In genomic region chr17:15527811-15528136, GRCm38 (mm10) we compare ENCODE assay signal across 8 mouse cellular contexts. TPM values are rescaled to one million over a fixed set of nuclear protein-coding genes. Genes with fewer than 3 reads are reported as not detected.
DNase-seq lines count a peak whose midpoint lies in the region; ATAC-seq and TF ChIP-seq lines count a peak whose summit lies in the region.

No protein-coding gene starts in this region.

- H3K9me3 ChIP-seq in kidney, postnatal 0 days (replicated peaks; ENCODE audit: low read length), result no peaks in the 10 kb centered on the region
- no peaks in the 10 kb centered on the region for H3K9me3 ChIP-seq in embryonic facial prominence, embryonic 12.5 days
- no peaks in the 10 kb centered on the region for H3K9me3 ChIP-seq in intestine, embryonic 14.5 days (ENCODE audit: control insufficient read depth, low read length)
- H3K9me3 ChIP-seq in midbrain, postnatal 0 days (ENCODE audit: low read length), result no peaks in the 10 kb centered on the region

- H3K27ac ChIP-seq in kidney, postnatal 0 days, result peak overlapping the region; percentile 85; the same call in 1 of the 2 replicates
- H3K27ac ChIP-seq in embryonic facial prominence, embryonic 12.5 days, result peak overlapping the region; percentile 85; the same call in 1 of the 2 replicates
- no peak overlapping the region for H3K27ac ChIP-seq in intestine, embryonic 14.5 days (ENCODE audit: low read depth)
- no peak overlapping the region for H3K27ac ChIP-seq in midbrain, postnatal 0 days (ENCODE audit: low read depth, low read length)

- WGBS in kidney, postnatal 0 days, result 49% methylated on average over 3 of the region's 3 CpGs
- WGBS in embryonic facial prominence, embryonic 12.5 days, result 55% methylated on average over 3 of the region's 3 CpGs
- 46% methylated on average over 3 of the region's 3 CpGs for WGBS in intestine, embryonic 14.5 days
- 57% methylated on average over 3 of the region's 3 CpGs for WGBS in midbrain, postnatal 0 days

- H3K4me3 ChIP-seq in kidney, postnatal 0 days (replicated peaks; ENCODE audit: low read depth, low read length), result peak overlapping the region; percentile 79
- peak overlapping the region; percentile 78 for H3K4me3 ChIP-seq in embryonic facial prominence, embryonic 12.5 days
- peak overlapping the region; percentile 82 for H3K4me3 ChIP-seq in intestine, embryonic 14.5 days (ENCODE audit: low read depth, low read length)
- H3K4me3 ChIP-seq in midbrain, postnatal 0 days (ENCODE audit: low read depth, low read length), result peak overlapping the region; percentile 88

- DNase-seq in kidney, postnatal 0 days (ENCODE audit: low spot score), result peak; percentile 21
- no peak for DNase-seq in kidney, adult 8-10 months
- no peak for DNase-seq in intestine, embryonic 14.5 days (ENCODE audit: low spot score)
- DNase-seq in midbrain, postnatal 0 days (ENCODE audit: low spot score), result no peak
- DNase-seq in thymus, postnatal 25 days, result no peak
- no peak for DNase-seq in spleen, postnatal 10 days (ENCODE audit: low spot score in 2 of 2)
- no peak for DNase-seq in layer of hippocampus, postnatal 10 days (ENCODE audit: low spot score in 2 of 2)

- no peak for TF ChIP-seq CTCF in kidney, postnatal 0 days (IDR thresholded peaks at IDR 0.05; ENCODE audit: low read depth)
- no peak for TF ChIP-seq CTCF in midbrain, postnatal 0 days (IDR thresholded peaks at IDR 0.05)

- H3K4me1 ChIP-seq in kidney, postnatal 0 days (replicated peaks; ENCODE audit: insufficient read depth, low read length), result peaks cover 5% of the 10 kb centered on the region
- H3K4me1 ChIP-seq in embryonic facial prominence, embryonic 12.5 days, result peaks cover 15% of the 10 kb centered on the region
- H3K4me1 ChIP-seq in intestine, embryonic 14.5 days (replicated peaks; ENCODE audit: control insufficient read depth, insufficient read depth, low read length), result peaks cover 9% of the 10 kb centered on the region; the same call in 1 of the 2 replicates
- peaks cover 4% of the 10 kb centered on the region; the same call in 1 of the 2 replicates for H3K4me1 ChIP-seq in midbrain, postnatal 0 days (ENCODE audit: insufficient read depth, low read length)

- peak overlapping the region; percentile 95 for H3K4me2 ChIP-seq in kidney, postnatal 0 days (ENCODE audit: low read length)
- H3K4me2 ChIP-seq in embryonic facial prominence, embryonic 12.5 days (replicated peaks), result peak overlapping the region; percentile 69
- peak overlapping the region; percentile 71 for H3K4me2 ChIP-seq in intestine, embryonic 14.5 days (ENCODE audit: low read length)
- H3K4me2 ChIP-seq in midbrain, postnatal 0 days (ENCODE audit: low read depth, low read length, poor library complexity, severe bottlenecking), result peak overlapping the region; percentile 80

- no peaks in the 10 kb centered on the region for H3K27me3 ChIP-seq in kidney, postnatal 0 days (ENCODE audit: insufficient read depth, low read length)
- H3K27me3 ChIP-seq in embryonic facial prominence, embryonic 12.5 days, result no peaks in the 10 kb centered on the region
- no peaks in the 10 kb centered on the region for H3K27me3 ChIP-seq in intestine, embryonic 14.5 days (replicated peaks; ENCODE audit: control insufficient read depth, insufficient read depth, low read length)
- H3K27me3 ChIP-seq in midbrain, postnatal 0 days (ENCODE audit: insufficient read depth, low read length), result no peaks in the 10 kb centered on the region

- peak overlapping the region; percentile 78; the same call in 1 of the 2 replicates for H3K9ac ChIP-seq in kidney, postnatal 0 days (ENCODE audit: low read depth, low read length)
- H3K9ac ChIP-seq in embryonic facial prominence, embryonic 12.5 days, result peak overlapping the region; percentile 78; the same call in 1 of the 2 replicates
- peak overlapping the region; percentile 72 for H3K9ac ChIP-seq in intestine, embryonic 14.5 days (ENCODE audit: low read length)
- peak overlapping the region; percentile 79; the same call in 1 of the 2 replicates for H3K9ac ChIP-seq in midbrain, postnatal 0 days (replicated peaks; ENCODE audit: low read length, poor library complexity, severe bottlenecking)

- ATAC-seq in kidney, postnatal 0 days (replicated peaks; ENCODE audit: low FRiP score, low read depth), result no peak
- ATAC-seq in embryonic facial prominence, embryonic 12.5 days (ENCODE audit: insufficient number of reproducible peaks, insufficient read depth, low FRiP score, low TSS enrichment), result no peak
- ATAC-seq in intestine, embryonic 14.5 days (replicated peaks; ENCODE audit: low FRiP score, low TSS enrichment, low read depth), result no peak
- no peak for ATAC-seq in midbrain, postnatal 0 days (ENCODE audit: low FRiP score)

- 0 out of 2 replicates have a peak, but pooled peaks cover 9% of the 10 kb centered on the region for H3K36me3 ChIP-seq in kidney, postnatal 0 days (ENCODE audit: insufficient read depth, low read length)
- peaks cover 9% of the 10 kb centered on the region for H3K36me3 ChIP-seq in embryonic facial prominence, embryonic 12.5 days
- peaks cover 30% of the 10 kb centered on the region for H3K36me3 ChIP-seq in intestine, embryonic 14.5 days (ENCODE audit: control insufficient read depth, insufficient read depth, low read length)
- peaks cover 6% of the 10 kb centered on the region; the same call in 1 of the 2 replicates for H3K36me3 ChIP-seq in midbrain, postnatal 0 days (ENCODE audit: insufficient read depth, low read length)

RNA-seq across cellular contexts. Expression of gene Pdcd2, which starts 0.7 kb away (rescaled TPM):
- polyA plus RNA-seq in kidney, postnatal 0 days (2015; fragmentation: Nextera tagmentation; extraction: Ambion mirVana), result 49.5 and 57.5 TPM in 2 replicates
- 47.1 and 52.7 TPM in 2 replicates for polyA plus RNA-seq in embryonic facial prominence, embryonic 12.5 days (2016; fragmentation: Nextera tagmentation; extraction: Ambion mirVana)
- 42.9 and 48.6 TPM in 2 replicates for polyA plus RNA-seq in intestine, embryonic 14.5 days (2014; fragmentation: Nextera tagmentation; extraction: Ambion mirVana)
- total RNA-seq in midbrain, postnatal 0 days (2014; rRNA removed), result 48.9 and 53.6 TPM in 2 replicates
- 48.1 and 49.9 TPM in 2 replicates for polyA plus RNA-seq in midbrain, postnatal 0 days (2015; fragmentation: Nextera tagmentation; extraction: Ambion mirVana)
- total RNA-seq in layer of hippocampus, postnatal 10 days (2021), result 10 to 100 TPM; 21.2 to 24.8 TPM

RNA-seq across cellular contexts. Expression of gene Tbp, which starts 28.1 kb away (rescaled TPM):
- polyA plus RNA-seq in kidney, postnatal 0 days (2015; fragmentation: Nextera tagmentation; extraction: Ambion mirVana), result 39.7 and 41.0 TPM in 2 replicates
- 50.9 and 53.9 TPM in 2 replicates for polyA plus RNA-seq in embryonic facial prominence, embryonic 12.5 days (2016; fragmentation: Nextera tagmentation; extraction: Ambion mirVana)
- 52.4 and 56.8 TPM in 2 replicates for polyA plus RNA-seq in intestine, embryonic 14.5 days (2014; fragmentation: Nextera tagmentation; extraction: Ambion mirVana)
- 43.5 and 50.4 TPM in 2 replicates for total RNA-seq in midbrain, postnatal 0 days (2014; rRNA removed)
- 43.2 and 47.9 TPM in 2 replicates for polyA plus RNA-seq in midbrain, postnatal 0 days (2015; fragmentation: Nextera tagmentation; extraction: Ambion mirVana)
- total RNA-seq in layer of hippocampus, postnatal 10 days (2021), result 10 to 100 TPM; 32.2 to 35.8 TPM

RNA-seq across cellular contexts. Expression of gene Psmb1, which starts 28.2 kb away (rescaled TPM):
- polyA plus RNA-seq in kidney, postnatal 0 days (2015; fragmentation: Nextera tagmentation; extraction: Ambion mirVana), result 296 and 318 TPM in 2 replicates
- polyA plus RNA-seq in embryonic facial prominence, embryonic 12.5 days (2016; fragmentation: Nextera tagmentation; extraction: Ambion mirVana), result 244 and 252 TPM in 2 replicates
- 265 and 270 TPM in 2 replicates for polyA plus RNA-seq in intestine, embryonic 14.5 days (2014; fragmentation: Nextera tagmentation; extraction: Ambion mirVana)
- total RNA-seq in midbrain, postnatal 0 days (2014; rRNA removed), result 93.1 and 130 TPM in 2 replicates
- polyA plus RNA-seq in midbrain, postnatal 0 days (2015; fragmentation: Nextera tagmentation; extraction: Ambion mirVana), result 253 and 257 TPM in 2 replicates
- total RNA-seq in layer of hippocampus, postnatal 10 days (2021), result 100 to 1,000 TPM; 135 to 140 TPM

RNA-seq across cellular contexts. Expression of gene Prdm9, which starts 36.4 kb away (rescaled TPM):
- polyA plus RNA-seq in kidney, postnatal 0 days (2015; fragmentation: Nextera tagmentation; extraction: Ambion mirVana), result 1.8 and 1.9 TPM in 2 replicates
- 1.7 and 2.1 TPM in 2 replicates for polyA plus RNA-seq in embryonic facial prominence, embryonic 12.5 days (2016; fragmentation: Nextera tagmentation; extraction: Ambion mirVana)
- polyA plus RNA-seq in intestine, embryonic 14.5 days (2014; fragmentation: Nextera tagmentation; extraction: Ambion mirVana), result 0.38 and 1.1 TPM in 2 replicates
- total RNA-seq in midbrain, postnatal 0 days (2014; rRNA removed), result 0.22 and 0.94 TPM in 2 replicates
- polyA plus RNA-seq in midbrain, postnatal 0 days (2015; fragmentation: Nextera tagmentation; extraction: Ambion mirVana), result 0.97 and 1.1 TPM in 2 replicates
- 1 to 10 TPM; 2.5 to 2.9 TPM for total RNA-seq in layer of hippocampus, postnatal 10 days (2021)

Comparison
In these comparisons a context has a peak if more than half of its experiments do, and no peak if none do; other contexts are left out.
1. H3K27ac ChIP-seq: peak in kidney, postnatal 0 days (single experiment) and embryonic facial prominence, embryonic 12.5 days (single experiment); none in intestine, embryonic 14.5 days (single experiment) and midbrain, postnatal 0 days (single experiment).
2. Peak in every context shown above with its lines, with median percentiles within 50 percentile points of each other: H3K4me2 ChIP-seq, H3K4me3 ChIP-seq and H3K9ac ChIP-seq.